Mouse (Mus musculus) limb, embryonic 14.5 days (tissue): ENCODE data around the gene Napsa. TPM values are rescaled to one million over a fixed set of nuclear protein-coding genes. Genes with fewer than 3 reads are reported as not detected.
A peak's percentile ranks its signal among the peaks of the same experiment; 100 is the strongest.

Experiments
- ATAC-seq: fragments of 200-750 bp; cut with Nextera tagmentation; 2 replicates; pipeline ENCODE4 v1.8.0; 2017; ENCODE audit warnings: low read depth, moderate number of reproducible peaks, moderate TSS enrichment; ENCODE audit not compliant: low FRiP score
- DNase-seq: peaks from one replicate; pipeline ENCODE4 v3.0.0-alpha.2; 2015; ENCODE audit warnings: low spot score
- H3K27ac ChIP-seq: fragments of 300-500 bp; sonication (generic); replicated peaks from 2 replicates; pipeline ENCODE4 v1.5.1; 2014; ENCODE audit warnings: low read depth, mild to moderate bottlenecking, low read length, moderate library complexity, mixed read lengths
- H3K27me3 ChIP-seq: fragments of 300-500 bp; sonication (generic); 2 replicates; pipeline ENCODE4 v1.6.1; 2014; ENCODE audit warnings: low read length, mixed read lengths; ENCODE audit not compliant: control insufficient read depth, insufficient read depth
- H3K36me3 ChIP-seq: fragments of 300-500 bp; sonication (generic); 2 replicates; pipeline ENCODE4 v1.6.1; 2014; ENCODE audit warnings: mild to moderate bottlenecking, low read length, moderate library complexity, mixed read lengths; ENCODE audit not compliant: control insufficient read depth, insufficient read depth
- H3K4me1 ChIP-seq: fragments of 300-500 bp; sonication (generic); 2 replicates; pipeline ENCODE4 v1.6.1; 2014; ENCODE audit warnings: antibody characterized with exemption, low read length, mixed read lengths; ENCODE audit not compliant: control insufficient read depth, insufficient read depth
- H3K4me2 ChIP-seq: fragments of 300-500 bp; sonication (generic); replicated peaks from 2 replicates; pipeline ENCODE4 v1.6.1; 2014; ENCODE audit warnings: low read depth, mild to moderate bottlenecking, low read length, moderate library complexity; ENCODE audit not compliant: severe bottlenecking
- H3K4me3 ChIP-seq: fragments of 300-500 bp; sonication (generic); replicated peaks from 2 replicates; pipeline ENCODE4 v1.5.1; 2014; ENCODE audit warnings: low read length
- H3K9ac ChIP-seq: fragments of 300-500 bp; sonication (generic); 2 replicates; pipeline ENCODE4 v1.6.1; 2014; ENCODE audit warnings: mild to moderate bottlenecking, low read depth, low read length, moderate library complexity; ENCODE audit not compliant: severe bottlenecking
- H3K9me3 ChIP-seq: fragments of 300-500 bp; sonication (generic); 2 replicates; pipeline ENCODE4 v1.6.1; 2016; ENCODE audit warnings: low read length; ENCODE audit not compliant: control insufficient read depth
- POLR2A ChIP-seq: fragments of 200-500 bp; IDR thresholded peaks from 2 replicates; pipeline ENCODE4 v1.8.0; 2012; ENCODE audit warnings: inconsistent platforms, mild to moderate bottlenecking, moderate library complexity, borderline replicate concordance; ENCODE audit not compliant: insufficient read depth, insufficient read length; ENCODE audit errors: extremely low read depth
- WGBS: fragments of 180-500 bp; shearing (Covaris S2); extraction: QIAGEN DNeasy Blood & Tissue Kit; methylation state at CpG from one replicate; pipeline ENCODE4 v1.1.7; 2014; 5-methylcytosine and 5-hydroxymethylcytosine counted together
- polyA plus RNA-seq, 2 experiments: library from polyadenylated mRNA; depleted of rRNA in 1 of 2; stranded (reverse) in 1 of 2; unstranded in 1 of 2; fragments of >200 nt; fragmentation: Nextera tagmentation in 1 of 2; extraction: Ambion mirVana in 1 of 2; gene quantifications; 2 replicates each; pipeline versions ENCODE4 v1.2.1 to v1.2.3; 2012 to 2014

The Napsa gene
- polyA plus RNA-seq, 2 experiments = 1.4 to 2.2 TPM

DNA sequence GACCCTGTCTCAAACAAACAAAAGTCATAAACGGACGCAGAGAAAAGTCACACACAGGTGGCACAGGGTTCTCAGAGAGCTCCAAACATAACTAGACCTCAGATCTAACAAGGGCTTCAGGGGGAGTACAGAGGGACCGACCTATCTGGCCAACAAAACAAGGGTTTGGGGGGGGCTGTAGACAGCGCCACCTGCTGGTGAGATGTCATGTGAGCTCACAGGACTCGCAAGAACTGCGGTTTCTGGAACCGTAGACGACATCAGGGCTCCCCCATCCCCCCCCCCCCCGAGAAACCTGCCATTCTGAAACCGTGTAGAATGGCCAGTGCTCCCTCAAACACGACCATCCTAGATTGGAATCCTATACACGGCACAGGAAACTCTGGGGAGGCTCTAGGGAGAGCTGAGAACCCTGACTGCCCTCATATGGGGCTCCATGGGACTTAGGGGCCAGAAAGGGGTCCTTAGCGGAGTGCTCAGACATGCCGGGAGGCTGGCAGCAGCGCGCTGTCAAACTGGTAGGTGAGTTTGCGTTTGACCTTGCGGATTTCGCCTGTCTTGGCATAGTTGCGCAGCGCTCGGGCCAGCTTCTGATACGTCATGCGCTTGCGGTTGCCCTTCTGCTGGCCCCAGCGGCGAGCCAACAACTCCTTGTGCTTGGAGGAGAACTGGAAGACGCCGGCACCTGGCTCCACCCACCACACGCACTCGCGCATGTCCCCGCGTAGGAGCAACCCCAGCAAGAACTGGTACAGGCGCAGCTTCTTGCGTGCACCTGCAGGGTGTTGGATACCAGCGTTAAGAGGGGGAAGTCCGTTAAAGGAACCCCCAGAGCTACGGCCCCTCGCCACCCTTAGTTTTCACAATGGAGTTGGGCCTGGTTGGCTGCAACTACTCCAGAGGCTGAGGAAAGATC is 44.4 kb upstream of the Napsa start:
- H3K27ac ChIP-seq = no peak overlapping the region
- H3K4me3 ChIP-seq = peak overlapping the region; percentile 39
- peak overlapping the region; percentile 89 for H3K4me2 ChIP-seq
- DNase-seq (peak; percentile 71), ATAC-seq (peak; percentile 51; the same call in 1 of the 2 replicates)
- H3K9ac ChIP-seq = peak overlapping the region; percentile 47
- TF ChIP-seq POLR2A = no peak
- H3K4me1 ChIP-seq = peaks cover 7% of the 10 kb centered on the region
- H3K9me3 ChIP-seq = no peaks in the 10 kb centered on the region
- H3K27me3 ChIP-seq = peaks cover 45% of the 10 kb centered on the region
- 5% methylated on average over 39 of the region's 40 CpGs for WGBS
- peaks cover 6% of the 10 kb centered on the region for H3K36me3 ChIP-seq

- TF ChIP-seq POLR2A = no peak
- Histone ChIP-seq H3K9me3 (no peaks in the 10 kb centered on the region), H3K4me1 (peaks cover 7% of the 10 kb centered on the region), H3K9ac (no peak overlapping the region), H3K27ac (no peak overlapping the region), H3K4me2 (no peak overlapping the region), H3K36me3 (peaks cover 24% of the 10 kb centered on the region), H3K4me3 (no peak overlapping the region), H3K27me3 (peaks cover 28% of the 10 kb centered on the region)
- 73% methylated on average over 5 of the region's 5 CpGs for WGBS
- DNase-seq (no peak), ATAC-seq (no peak)
Measured at GRCm38 (mm10) chr7:44529518-44529917, 42.7 kb upstream of the Napsa start.

DNA sequence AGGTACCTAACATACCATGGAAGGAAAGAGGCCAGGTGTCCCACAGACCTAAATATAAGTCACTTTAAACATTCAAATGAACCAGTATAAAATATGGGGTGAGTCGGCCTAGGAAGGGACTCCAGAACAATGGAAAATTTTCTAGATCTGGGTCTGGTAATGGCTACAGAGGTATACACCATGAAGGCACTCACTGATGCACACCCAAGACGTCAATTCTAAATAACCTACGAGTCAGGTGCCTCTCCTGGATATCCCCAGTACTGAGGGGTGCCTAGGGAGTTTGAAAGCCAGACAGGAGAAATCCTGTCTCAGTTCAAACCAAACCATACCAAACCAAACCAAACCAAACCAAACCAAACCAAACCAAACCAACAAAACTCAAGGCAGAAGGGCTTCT is 41.7 kb upstream of the Napsa start:
- DNase-seq = no peak
- no peak overlapping the region for H3K27ac ChIP-seq
- no peak overlapping the region for H3K4me2 ChIP-seq
- H3K4me3 ChIP-seq = no peak overlapping the region
- H3K36me3 ChIP-seq = peaks cover 33% of the 10 kb centered on the region
- no peak for ATAC-seq
- H3K4me1 ChIP-seq = peaks cover 7% of the 10 kb centered on the region
- no peak overlapping the region for H3K9ac ChIP-seq
- peaks cover 18% of the 10 kb centered on the region for H3K27me3 ChIP-seq
- TF ChIP-seq POLR2A = no peak
- H3K9me3 ChIP-seq = no peaks in the 10 kb centered on the region
- WGBS = 72% methylated on average over 3 of the region's 3 CpGs

GRCm38 (mm10) chr7:44531207-44531606 is 41.0 kb upstream of the Napsa start:
- Histone ChIP-seq H3K4me1 (peaks cover 7% of the 10 kb centered on the region), H3K9me3 (no peaks in the 10 kb centered on the region), H3K36me3 (peaks cover 40% of the 10 kb centered on the region), H3K4me2 (no peak overlapping the region), H3K27ac (no peak overlapping the region), H3K27me3 (peaks cover 11% of the 10 kb centered on the region), H3K9ac (peak overlapping the region; percentile 12; the same call in 1 of the 2 replicates), H3K4me3 (no peak overlapping the region)
- no peak for TF ChIP-seq POLR2A
- ATAC-seq (no peak), DNase-seq (no peak)
- 47% methylated on average over 4 of the region's 5 CpGs for WGBS

DNA sequence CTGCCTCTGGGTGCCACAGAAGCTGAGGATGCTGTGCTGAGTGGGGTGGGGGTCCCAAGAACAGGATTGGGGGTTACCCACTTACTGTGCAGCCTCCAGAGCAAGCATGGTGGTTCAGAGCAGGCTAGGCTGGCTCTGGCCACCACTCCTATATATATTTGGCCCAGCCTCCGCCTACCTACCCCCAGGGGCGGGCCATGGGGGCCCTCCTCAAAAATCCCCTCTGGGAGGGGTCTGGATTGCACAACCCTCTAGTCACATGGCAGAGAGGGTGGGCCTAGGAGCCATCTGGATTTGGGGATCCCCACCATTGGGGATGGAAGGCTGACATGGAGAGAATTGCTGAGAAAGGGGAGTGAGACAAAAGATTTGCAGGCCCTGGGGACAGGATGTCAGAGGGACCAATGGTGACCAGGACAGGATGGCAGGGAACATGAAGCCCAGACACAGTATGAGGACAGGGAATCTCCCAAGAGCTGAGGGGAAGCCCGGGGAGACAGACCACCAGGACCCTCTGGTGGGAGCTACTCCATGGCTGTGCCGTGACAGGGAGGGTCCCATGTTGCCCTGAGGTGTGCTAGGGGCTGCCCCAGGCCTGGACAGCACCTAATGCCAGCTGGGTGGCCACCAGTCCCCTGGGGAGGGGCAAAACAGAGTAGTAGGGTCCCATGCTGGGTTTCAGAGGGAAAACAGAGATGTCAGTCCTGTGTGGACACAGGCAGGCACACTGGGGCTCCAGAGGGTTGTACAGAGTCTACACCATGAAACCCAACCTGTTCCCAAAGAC is 40.0 kb upstream of the Napsa start, which contains the start of gene Spib:
Gene Spib, minus strand, starts transcription at position 126 of the 787 bp plus-strand sequence.
- no peaks in the 10 kb centered on the region for H3K9me3 ChIP-seq
- H3K4me3 ChIP-seq = no peak within 1 kb of the TSS
- H3K9ac ChIP-seq = peak within 1 kb of the TSS; percentile 12; the same call in 1 of the 2 replicates
- no peak for TF ChIP-seq POLR2A
- WGBS = 74% methylated on average over 4 of the region's 4 CpGs
- no peak within 1 kb of the TSS for H3K4me2 ChIP-seq
- peaks cover 8% of the 10 kb centered on the region; the same call in 1 of the 2 replicates for H3K27me3 ChIP-seq
- peaks cover 7% of the 10 kb centered on the region for H3K4me1 ChIP-seq
- H3K27ac ChIP-seq = no peak within 1 kb of the TSS
- peaks cover 49% of the 10 kb centered on the region for H3K36me3 ChIP-seq
- no peak for DNase-seq
- no peak for ATAC-seq
